Mouse (Mus musculus) neural tube, postnatal 0 days (tissue): ENCODE measurements around the gene Bud23. TPM values are rescaled to one million over a fixed set of nuclear protein-coding genes. Genes with fewer than 3 reads are reported as not detected.

ENCODE experiments used
- polyA plus RNA-seq: library from polyadenylated mRNA; unstranded; fragments of >200 nt; fragmentation: Nextera tagmentation; extraction: Ambion mirVana; gene quantifications from 2 replicates; pipeline ENCODE4 v1.2.1, GENCODE M21; 2015

Bud23 gene
- 65.6 and 67.6 TPM in 2 replicates for polyA plus RNA-seq

GRCm38 (mm10) chr5:135064909-135065446 lies at the start of gene Bud23:
Gene Bud23 (minus strand): TSS chr5:135064959.

GRCm38 (mm10) chr5:135089653-135090052 lies 24.9 kb upstream of the Bud23 start, which contains the start of gene Mlxipl:
Gene Mlxipl (plus strand): TSS chr5:135089890.

DNA sequence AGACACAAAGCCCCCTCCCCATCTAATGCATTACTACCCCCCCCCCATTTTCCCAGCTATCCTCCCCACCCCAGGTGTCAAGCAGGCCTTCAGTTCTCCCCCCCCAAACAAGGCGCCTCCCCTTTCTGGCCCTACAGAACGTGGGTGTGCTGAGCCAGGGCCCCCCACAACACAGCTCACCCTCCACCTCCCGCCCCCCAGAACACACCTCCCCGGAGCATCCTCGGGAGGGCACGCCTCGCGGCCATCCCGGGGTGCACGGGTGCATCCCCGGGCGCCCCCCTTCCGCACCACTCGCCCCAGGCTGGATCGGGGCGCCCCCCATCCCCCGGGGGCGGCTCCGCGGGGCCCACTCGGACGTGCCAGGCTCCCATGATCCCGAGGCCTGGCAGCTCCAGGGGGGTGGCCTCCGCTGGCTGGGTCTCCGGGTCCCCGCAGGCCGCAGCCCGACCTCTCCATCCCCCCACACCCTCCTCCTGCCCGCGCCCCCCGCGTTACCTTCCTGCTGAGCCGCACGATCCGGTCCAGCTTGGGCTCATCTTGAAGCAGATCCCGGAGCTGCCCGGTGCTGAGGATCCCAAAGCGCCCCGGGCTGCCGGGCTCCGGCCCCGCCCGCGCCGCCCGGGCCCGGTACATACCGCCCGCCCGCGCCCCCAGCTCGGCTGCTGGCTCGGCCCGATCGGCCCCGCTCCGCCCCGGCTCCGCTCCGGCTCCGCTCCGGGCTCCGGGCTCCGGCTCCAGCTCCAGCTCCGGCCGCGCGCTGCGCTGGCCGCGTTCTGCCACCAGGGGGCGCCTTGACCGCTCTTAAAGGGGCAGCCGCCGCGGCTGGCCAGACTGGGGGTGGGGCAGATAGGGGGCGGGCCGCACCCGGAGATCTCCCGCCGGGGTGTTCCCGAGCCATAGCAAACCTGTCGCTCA lies 13.1 kb upstream of the Bud23 start, which contains the start of gene Vps37d:
Gene Vps37d, minus strand, starts transcription at position 703 of the 918 bp plus-strand sequence.

GRCm38 (mm10) chr5:135063629-135064381 lies 954 bp downstream of the Bud23 start, which contains the start of gene Dnajc30:
Gene Dnajc30 (plus strand): TSS chr5:135064202.

DNA sequence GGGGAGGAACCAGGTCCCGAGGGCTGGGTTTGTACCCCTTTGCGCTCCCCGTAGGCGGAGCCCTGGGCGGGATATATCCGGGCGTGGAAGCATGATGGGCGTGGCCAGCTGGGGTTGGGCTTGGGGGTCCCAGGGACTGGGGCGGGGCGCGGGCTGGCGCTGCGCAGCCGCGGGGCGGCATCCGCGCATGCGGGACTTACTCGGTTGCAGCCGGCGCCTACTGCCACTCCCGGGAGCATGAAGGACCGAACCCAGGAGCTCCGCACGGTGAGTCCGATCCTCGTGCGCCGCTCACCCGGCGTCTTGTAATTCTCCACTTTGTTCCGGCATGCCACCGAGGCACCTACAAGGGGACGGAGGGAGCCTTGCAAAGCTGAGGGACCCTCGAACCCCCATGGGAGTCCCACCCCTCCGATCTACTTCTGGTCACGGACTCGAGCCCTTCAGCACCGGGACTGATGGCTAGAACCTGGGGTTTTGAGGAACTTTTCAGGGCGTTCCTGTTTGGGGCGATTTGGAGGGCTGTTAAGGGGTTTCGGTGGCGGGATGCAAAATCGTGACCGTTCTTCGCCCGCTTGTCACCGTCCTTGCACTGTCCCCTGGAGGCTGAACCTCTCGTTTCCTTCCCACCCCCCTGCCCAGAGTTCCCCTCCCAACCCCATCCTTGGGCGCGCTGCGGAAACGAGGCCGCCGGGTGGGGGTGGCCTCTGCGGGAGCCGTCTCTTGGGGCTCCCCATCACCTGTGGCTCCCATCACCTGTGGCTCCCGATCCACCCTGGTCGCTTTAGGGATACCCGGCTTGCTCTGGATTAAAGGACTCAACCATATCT lies 41.2 kb downstream of the Bud23 start, which contains the start of gene Stx1a:
Gene Stx1a, plus strand, starts transcription at position 139 of the 830 bp plus-strand sequence.

GRCm38 (mm10) chr5:135008671-135009589 lies 55.8 kb downstream of the Bud23 start, which contains the start of gene Abhd11:
Gene Abhd11 (plus strand): TSS chr5:135009152.

Other genes with a start within 250 kb of the Bud23 start
- not detected in 2 replicates for gene Tmem270, start 158.2 kb downstream of the Bud23 start, polyA plus RNA-seq
- gene Cldn13, start 149.4 kb downstream of the Bud23 start, polyA plus RNA-seq: not detected in 2 replicates
- 7.4 and 8.1 TPM in 2 replicates for gene Mettl27, start 132.6 kb downstream of the Bud23 start, polyA plus RNA-seq
- gene Cldn4, start 118.0 kb downstream of the Bud23 start, polyA plus RNA-seq: 0.20 TPM in 1 of 2 replicates, not detected in the other
- gene Cldn3, start 78.7 kb downstream of the Bud23 start, polyA plus RNA-seq: 3.1 and 3.5 TPM in 2 replicates
- 86.7 and 87.9 TPM in 2 replicates for gene Abhd11, start 55.8 kb downstream of the Bud23 start, polyA plus RNA-seq
- 122 and 146 TPM in 2 replicates for gene Stx1a, start 41.5 kb downstream of the Bud23 start, polyA plus RNA-seq
- gene Dnajc30, start 757 bp downstream of the Bud23 start, polyA plus RNA-seq: 44.7 and 47.5 TPM in 2 replicates
- 34.3 and 36.6 TPM in 2 replicates for gene Vps37d, start 13.3 kb upstream of the Bud23 start, polyA plus RNA-seq
- 0.76 and 1.1 TPM in 2 replicates for gene Mlxipl, start 24.9 kb upstream of the Bud23 start, polyA plus RNA-seq
- 10.6 and 12.5 TPM in 2 replicates for gene Tbl2, start 84.7 kb upstream of the Bud23 start, polyA plus RNA-seq
- 38.0 and 40.4 TPM in 2 replicates for gene Bcl7b, start 103.3 kb upstream of the Bud23 start, polyA plus RNA-seq
- 16.2 and 17.8 TPM in 2 replicates for gene Baz1b, start 122.3 kb upstream of the Bud23 start, polyA plus RNA-seq
- gene Fzd9, start 186.3 kb upstream of the Bud23 start, polyA plus RNA-seq: 19.2 and 20.2 TPM in 2 replicates